Mouse (Mus musculus): ENCODE data around the gene Podxl.

DNA sequence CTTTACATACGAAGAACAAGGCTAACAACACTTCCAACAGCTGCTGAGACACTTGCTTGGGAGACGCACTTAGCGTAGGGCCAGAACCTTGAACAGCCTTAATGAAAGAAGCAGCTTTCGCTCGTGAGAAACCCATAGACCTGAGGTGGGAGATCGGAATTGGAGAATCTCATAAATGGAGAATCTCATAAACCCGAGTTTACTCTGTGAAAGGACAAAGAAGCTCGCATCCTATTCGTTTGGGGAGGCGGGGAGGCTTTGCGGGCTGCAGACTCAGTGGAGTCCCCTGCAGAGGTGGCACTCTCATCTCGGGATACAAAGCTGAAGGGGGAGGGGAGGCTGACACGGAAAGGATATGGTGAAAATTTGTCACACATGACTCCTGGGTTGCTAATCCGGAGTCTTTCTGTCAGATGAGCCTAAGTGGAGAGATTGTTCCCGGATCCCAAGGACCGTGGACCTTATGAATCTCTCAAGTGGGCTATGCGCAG lies 1.2 kb upstream of the Podxl start:
- no peak for TF ChIP-seq POLR2A (IDR thresholded peaks at IDR 0.05; ENCODE audit: insufficient read depth, low read depth, low read length)
- TF ChIP-seq CTCF (IDR thresholded peaks at IDR 0.05), result no peak

All from heart, adult 2 months (tissue).